Mouse (Mus musculus) heart, embryonic 12.5 days (tissue): Measurements from ENCODE around the gene Ovol2. TPM values are rescaled to one million over a fixed set of nuclear protein-coding genes. Genes with fewer than 3 reads are reported as not detected.

ENCODE experiments used
- ATAC-seq: fragments of 200-750 bp; cut with Nextera tagmentation; 2 replicates; pipeline ENCODE4 v1.8.0; 2017; ENCODE audit warnings: moderate TSS enrichment, moderate library complexity; ENCODE audit not compliant: insufficient number of reproducible peaks, low FRiP score
- H3K27ac ChIP-seq: fragments of 300-500 bp; sonication (generic); 2 replicates; pipeline ENCODE4 v1.5.1; 2016; ENCODE audit warnings: mild to moderate bottlenecking, moderate library complexity; ENCODE audit not compliant: poor library complexity, severe bottlenecking
- H3K27me3 ChIP-seq: fragments of 300-500 bp; sonication (generic); replicated peaks from 2 replicates; pipeline ENCODE4 v1.6.1; 2016; ENCODE audit warnings: mild to moderate bottlenecking, moderate library complexity
- H3K36me3 ChIP-seq: fragments of 300-500 bp; sonication (generic); 2 replicates; pipeline ENCODE4 v1.6.1; 2016; ENCODE audit warnings: mild to moderate bottlenecking, moderate library complexity
- H3K4me1 ChIP-seq: fragments of 300-500 bp; sonication (generic); replicated peaks from 2 replicates; pipeline ENCODE4 v1.6.1; 2016; ENCODE audit warnings: mild to moderate bottlenecking
- H3K4me2 ChIP-seq: fragments of 300-500 bp; sonication (generic); 2 replicates; pipeline ENCODE4 v1.6.1; 2016; ENCODE audit warnings: mild to moderate bottlenecking, moderate library complexity
- H3K4me3 ChIP-seq: fragments of 300-500 bp; sonication (generic); 2 replicates; pipeline ENCODE4 v1.5.1; 2016; ENCODE audit warnings: mild to moderate bottlenecking
- H3K9ac ChIP-seq: fragments of 300-500 bp; sonication (generic); 2 replicates; pipeline ENCODE4 v1.6.1; 2016; ENCODE audit warnings: mild to moderate bottlenecking, moderate library complexity
- H3K9me3 ChIP-seq: fragments of 300-500 bp; sonication (generic); replicated peaks from 2 replicates; pipeline ENCODE4 v1.6.1; 2016; ENCODE audit warnings: mild to moderate bottlenecking, moderate library complexity
- WGBS: fragments of 180-500 bp; shearing (Covaris S2); methylation state at CpG from one replicate; pipeline ENCODE4 v1.1.7; 2016; 5-methylcytosine and 5-hydroxymethylcytosine counted together
- polyA plus RNA-seq: library from polyadenylated mRNA; unstranded; fragments of >200 nt; fragmentation: Nextera tagmentation; extraction: Ambion mirVana; gene quantifications from 2 replicates; pipeline ENCODE4 v1.2.1, GENCODE M21; 2016

Ovol2 gene
- polyA plus RNA-seq, 1 experiment from 2014 or later, result 0.20 TPM

DNA sequence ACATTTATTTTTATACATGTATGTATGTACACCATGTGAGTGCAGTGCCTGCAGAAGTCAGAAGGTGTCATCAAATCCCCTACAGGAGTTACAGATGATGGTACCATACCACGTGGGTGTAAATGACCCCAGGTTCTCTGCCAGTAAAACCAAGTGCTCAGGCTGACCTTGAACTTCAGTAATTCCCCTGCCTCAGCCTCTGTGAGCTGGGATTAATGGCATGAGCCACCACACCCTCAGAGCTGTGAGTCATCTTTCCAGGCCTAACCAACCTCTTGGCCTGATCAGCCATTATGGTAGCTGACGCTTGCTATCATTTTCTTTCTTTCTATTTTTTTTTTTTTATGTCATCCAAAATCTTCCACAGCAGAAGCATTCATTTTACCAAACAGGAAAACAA lies 20.6 kb downstream of the Ovol2 start:
- no peaks in the 10 kb centered on the region for H3K9me3 ChIP-seq
- WGBS, result 74% methylated on average over 2 of the region's 2 CpGs
- H3K4me3 ChIP-seq, result no peak overlapping the region
- no peaks in the 10 kb centered on the region for H3K36me3 ChIP-seq
- no peak overlapping the region for H3K27ac ChIP-seq
- no peak overlapping the region for H3K9ac ChIP-seq
- no peaks in the 10 kb centered on the region for H3K4me1 ChIP-seq
- no peak for ATAC-seq
- no peaks in the 10 kb centered on the region for H3K27me3 ChIP-seq
- H3K4me2 ChIP-seq, result no peak overlapping the region

- Histone ChIP-seq H3K9ac (no peak overlapping the region), H3K4me2 (no peak overlapping the region), H3K27me3 (no peaks in the 10 kb centered on the region), H3K27ac (no peak overlapping the region), H3K4me1 (no peaks in the 10 kb centered on the region), H3K9me3 (no peaks in the 10 kb centered on the region), H3K4me3 (no peak overlapping the region), H3K36me3 (no peaks in the 10 kb centered on the region)
- WGBS, result 47% methylated on average over 5 of the region's 5 CpGs
- no peak for ATAC-seq
Measured at GRCm38 (mm10) chr2:144310273-144310672, 21.7 kb downstream of the Ovol2 start.

- no peak for ATAC-seq
- 45% methylated on average over 8 of the region's 8 CpGs for WGBS
- H3K4me2 ChIP-seq, result no peak overlapping the region
- no peak overlapping the region for H3K4me3 ChIP-seq
- H3K27me3 ChIP-seq, result no peaks in the 10 kb centered on the region
- no peaks in the 10 kb centered on the region for H3K9me3 ChIP-seq
- no peaks in the 10 kb centered on the region for H3K36me3 ChIP-seq
- no peak overlapping the region for H3K9ac ChIP-seq
- no peak overlapping the region for H3K27ac ChIP-seq
- H3K4me1 ChIP-seq, result no peaks in the 10 kb centered on the region
Measured at GRCm38 (mm10) chr2:144308561-144308960, 23.4 kb downstream of the Ovol2 start.

- no peak overlapping the region for H3K9ac ChIP-seq
- no peak overlapping the region for H3K4me3 ChIP-seq
- no peak overlapping the region for H3K27ac ChIP-seq
- no peaks in the 10 kb centered on the region for H3K4me1 ChIP-seq
- ATAC-seq, result no peak
- 61% methylated on average over 18 of the region's 18 CpGs for WGBS
- no peak overlapping the region for H3K4me2 ChIP-seq
- H3K9me3 ChIP-seq, result no peaks in the 10 kb centered on the region
- H3K27me3 ChIP-seq, result no peaks in the 10 kb centered on the region
- no peaks in the 10 kb centered on the region for H3K36me3 ChIP-seq
Measured at GRCm38 (mm10) chr2:144305721-144306294, 26.1 kb downstream of the Ovol2 start.

DNA sequence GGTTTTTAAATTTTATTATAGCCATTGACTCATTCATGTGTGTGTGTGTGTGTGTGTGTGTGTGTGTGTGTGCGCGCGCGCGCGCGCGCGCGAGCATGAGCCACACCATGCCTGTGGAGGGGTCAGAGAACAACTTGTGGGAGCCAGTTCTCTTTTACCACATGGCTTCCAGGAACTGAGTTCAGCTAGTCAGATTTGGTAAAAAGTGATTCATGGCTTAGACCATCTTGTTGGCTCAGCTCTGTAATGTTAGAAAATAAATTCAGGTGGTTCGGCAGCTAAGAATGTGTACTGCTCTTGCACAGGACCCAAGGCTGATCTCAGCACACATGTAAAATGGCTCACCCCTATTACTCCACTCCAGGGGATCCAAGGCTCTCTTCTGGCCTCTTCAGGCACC lies 30.8 kb downstream of the Ovol2 start:
- Histone ChIP-seq H3K4me1 (peaks cover 7% of the 10 kb centered on the region; the same call in 1 of the 2 replicates), H3K4me2 (no peak overlapping the region), H3K9me3 (no peaks in the 10 kb centered on the region; the same call in 1 of the 2 replicates), H3K4me3 (no peak overlapping the region), H3K9ac (no peak overlapping the region), H3K36me3 (no peaks in the 10 kb centered on the region), H3K27ac (no peak overlapping the region), H3K27me3 (no peaks in the 10 kb centered on the region)
- WGBS, result 98% methylated on average over 11 of the region's 11 CpGs
- no peak for ATAC-seq

GRCm38 (mm10) chr2:144299749-144300669 lies 31.9 kb downstream of the Ovol2 start:
- H3K9me3 ChIP-seq, result no peaks in the 10 kb centered on the region; the same call in 1 of the 2 replicates
- H3K36me3 ChIP-seq, result no peaks in the 10 kb centered on the region
- whole genome bisulfite sequencing, result 69% methylated on average over 9 of the region's 9 CpGs
- no peak overlapping the region for H3K4me2 ChIP-seq
- H3K27me3 ChIP-seq, result no peaks in the 10 kb centered on the region
- no peak for ATAC-seq
- no peak overlapping the region for H3K4me3 ChIP-seq
- H3K27ac ChIP-seq, result no peak overlapping the region
- peaks cover 7% of the 10 kb centered on the region; the same call in 1 of the 2 replicates for H3K4me1 ChIP-seq
- no peak overlapping the region for H3K9ac ChIP-seq

DNA sequence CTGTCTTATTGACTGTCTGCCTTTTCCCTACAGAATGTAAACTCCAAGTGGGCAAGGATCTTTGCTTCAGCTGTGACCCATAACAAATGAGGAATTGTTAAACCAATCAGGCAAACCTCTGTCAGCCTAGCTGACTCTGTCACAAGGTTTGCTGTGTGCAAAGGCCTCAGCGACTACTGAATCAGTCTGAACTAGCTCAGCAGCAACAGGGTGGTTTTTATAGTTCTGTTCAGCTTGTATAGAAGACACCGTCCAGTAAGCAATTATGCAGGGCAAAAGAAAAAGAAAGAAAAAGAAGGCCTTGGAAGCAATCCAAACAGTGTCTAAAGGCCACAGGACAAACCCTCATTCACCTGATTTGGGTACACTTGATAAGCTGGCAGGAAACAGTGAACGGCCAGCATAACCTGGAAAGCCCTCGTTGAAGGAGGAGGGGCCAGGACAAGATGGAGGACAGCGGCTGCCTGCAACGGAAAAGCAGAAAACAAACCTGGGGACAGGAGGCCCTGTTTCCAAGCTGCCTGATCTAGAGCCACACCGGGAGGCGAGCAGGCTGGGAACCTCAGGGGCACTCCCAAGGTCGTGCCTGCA lies 36.7 kb downstream of the Ovol2 start:
- Histone ChIP-seq H3K9me3 (no peaks in the 10 kb centered on the region; the same call in 1 of the 2 replicates), H3K36me3 (no peaks in the 10 kb centered on the region), H3K9ac (no peak overlapping the region), H3K4me3 (no peak overlapping the region), H3K4me2 (no peak overlapping the region), H3K4me1 (peaks cover 10% of the 10 kb centered on the region), H3K27me3 (no peaks in the 10 kb centered on the region), H3K27ac (no peak overlapping the region)
- WGBS, result 61% methylated on average over 9 of the region's 9 CpGs
- no peak for ATAC-seq

- no peak overlapping the region for H3K4me3 ChIP-seq
- H3K9me3 ChIP-seq, result no peaks in the 10 kb centered on the region; the same call in 1 of the 2 replicates
- WGBS, result 60% methylated on average over 11 of the region's 11 CpGs
- H3K4me2 ChIP-seq, result no peak overlapping the region
- no peak overlapping the region for H3K9ac ChIP-seq
- peaks cover 6% of the 10 kb centered on the region for H3K4me1 ChIP-seq
- no peak for ATAC-seq
- no peaks in the 10 kb centered on the region for H3K36me3 ChIP-seq
- no peak overlapping the region for H3K27ac ChIP-seq
- no peaks in the 10 kb centered on the region for H3K27me3 ChIP-seq
Measured at GRCm38 (mm10) chr2:144291600-144292305, 40.2 kb downstream of the Ovol2 start.

DNA sequence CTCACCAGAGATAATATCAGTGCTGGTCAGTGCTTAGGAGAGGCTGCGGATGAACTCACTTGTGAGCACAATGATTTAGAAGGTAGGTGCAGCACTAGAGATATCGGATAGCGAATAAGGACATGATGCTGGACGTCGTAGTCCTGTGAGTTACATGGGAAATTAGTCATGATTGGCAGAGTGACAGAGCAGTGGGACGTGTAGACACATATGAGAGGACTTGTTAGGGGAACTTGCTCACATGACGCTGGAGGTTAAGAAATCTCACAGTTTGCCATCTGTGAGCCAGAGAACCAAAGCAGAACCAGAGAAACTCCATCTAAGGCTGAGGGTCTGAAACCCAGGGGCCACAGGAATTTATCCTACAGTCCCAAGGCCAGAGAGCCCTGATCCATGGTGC lies 41.6 kb downstream of the Ovol2 start:
- H3K36me3 ChIP-seq, result no peaks in the 10 kb centered on the region
- no peak for ATAC-seq
- no peak overlapping the region for H3K9ac ChIP-seq
- no peaks in the 10 kb centered on the region for H3K9me3 ChIP-seq
- WGBS, result 78% methylated on average over 7 of the region's 7 CpGs
- no peak overlapping the region for H3K4me2 ChIP-seq
- no peak overlapping the region for H3K4me3 ChIP-seq
- peaks cover 10% of the 10 kb centered on the region for H3K4me1 ChIP-seq
- no peaks in the 10 kb centered on the region for H3K27me3 ChIP-seq
- no peak overlapping the region for H3K27ac ChIP-seq

DNA sequence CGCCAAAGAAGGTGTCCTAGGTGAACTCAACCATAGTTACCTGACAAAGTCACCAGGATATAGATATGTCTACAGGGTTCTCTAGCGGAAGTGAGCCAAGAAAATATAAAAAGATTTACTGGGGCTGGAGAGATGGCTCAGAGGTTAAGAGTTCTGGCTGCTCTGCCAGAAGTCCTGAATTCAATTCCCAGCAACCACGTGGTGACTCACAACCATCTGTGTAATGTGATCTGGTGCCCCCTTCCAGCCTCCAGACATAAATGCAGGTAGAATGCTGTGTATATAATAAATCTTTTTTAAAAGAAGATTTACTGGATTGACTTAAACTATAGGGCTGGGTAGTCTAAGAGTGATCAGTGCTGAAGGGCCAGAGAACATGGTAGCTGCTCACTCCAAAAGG lies 50.5 kb downstream of the Ovol2 start:
- Histone ChIP-seq H3K27ac (no peak overlapping the region), H3K4me3 (no peak overlapping the region), H3K4me2 (no peak overlapping the region), H3K36me3 (peaks cover 24% of the 10 kb centered on the region), H3K9me3 (no peaks in the 10 kb centered on the region), H3K27me3 (no peaks in the 10 kb centered on the region), H3K9ac (no peak overlapping the region), H3K4me1 (peaks cover 20% of the 10 kb centered on the region)
- WGBS, result 75% methylated on average over 3 of the region's 3 CpGs
- no peak for ATAC-seq

- peaks cover 21% of the 10 kb centered on the region for H3K4me1 ChIP-seq
- H3K9ac ChIP-seq, result no peak overlapping the region
- no peak overlapping the region for H3K4me2 ChIP-seq
- ATAC-seq, result no peak
- H3K27me3 ChIP-seq, result no peaks in the 10 kb centered on the region
- H3K9me3 ChIP-seq, result no peaks in the 10 kb centered on the region
- H3K27ac ChIP-seq, result no peak overlapping the region
- no peak overlapping the region for H3K4me3 ChIP-seq
- 75% methylated on average over 3 of the region's 3 CpGs for WGBS
- H3K36me3 ChIP-seq, result peaks cover 27% of the 10 kb centered on the region
Measured at GRCm38 (mm10) chr2:144280568-144280967, 51.4 kb downstream of the Ovol2 start.
